Mouse (Mus musculus) neural tube, embryonic 14.5 days (tissue): ENCODE results near the gene Tmem145. TPM values are rescaled to one million over a fixed set of nuclear protein-coding genes. Genes with fewer than 3 reads are reported as not detected.
"Not testable (repeated sequence)": the region's sequence is repeated elsewhere in the genome, so short reads cannot be mapped to it uniquely, and the experiment has no call there.

ENCODE experiments used
- ATAC-seq: fragments of 200-750 bp; cut with Nextera tagmentation; 2 replicates; pipeline ENCODE4 v1.8.0; 2017; ENCODE audit warnings: low read depth, mild to moderate bottlenecking, moderate TSS enrichment, moderate library complexity
- H3K27ac ChIP-seq: fragments of 300-500 bp; sonication (generic); 2 replicates; pipeline ENCODE4 v1.5.1; 2014; ENCODE audit warnings: low read depth, mild to moderate bottlenecking, control low read depth, low read length, moderate library complexity, mixed read lengths
- H3K27me3 ChIP-seq: fragments of 300-500 bp; sonication (generic); 2 replicates; pipeline ENCODE4 v1.6.1; 2014; ENCODE audit warnings: low read length; ENCODE audit not compliant: control insufficient read depth, insufficient read depth
- H3K36me3 ChIP-seq: fragments of 300-500 bp; sonication (generic); 2 replicates; pipeline ENCODE4 v1.6.1; 2014; ENCODE audit warnings: low read length, mixed read lengths; ENCODE audit not compliant: control insufficient read depth, insufficient read depth
- H3K4me1 ChIP-seq: fragments of 300-500 bp; sonication (generic); 2 replicates; pipeline ENCODE4 v1.6.1; 2014; ENCODE audit warnings: low read length; ENCODE audit not compliant: control insufficient read depth, insufficient read depth
- H3K4me2 ChIP-seq: fragments of 300-500 bp; sonication (generic); 2 replicates; pipeline ENCODE4 v1.6.1; 2014; ENCODE audit warnings: mild to moderate bottlenecking, low read depth, low read length, control low read depth
- H3K4me3 ChIP-seq: fragments of 300-500 bp; sonication (generic); 2 replicates; pipeline ENCODE4 v1.5.1; 2014; ENCODE audit warnings: low read depth, low read length, control low read depth, mixed read lengths
- H3K9ac ChIP-seq: fragments of 300-500 bp; sonication (generic); replicated peaks from 2 replicates; pipeline ENCODE4 v1.6.1; 2014; ENCODE audit warnings: low read depth, mild to moderate bottlenecking, control low read depth, low read length, mixed read lengths
- H3K9me3 ChIP-seq: fragments of 300-500 bp; sonication (generic); 2 replicates; pipeline ENCODE4 v1.6.1; 2016; ENCODE audit warnings: low read length; ENCODE audit not compliant: control insufficient read depth
- WGBS: fragments of 180-500 bp; shearing (Covaris S2); extraction: QIAGEN DNeasy Blood & Tissue Kit; methylation state at CpG from one replicate; pipeline ENCODE4 v1.1.7; 2014; 5-methylcytosine and 5-hydroxymethylcytosine counted together
- polyA plus RNA-seq: library from polyadenylated mRNA; unstranded; fragments of >200 nt; fragmentation: Nextera tagmentation; extraction: Ambion mirVana; gene quantifications from 2 replicates; pipeline ENCODE4 v1.2.1, GENCODE M21; 2014

Gene Tmem145
- polyA plus RNA-seq, 1 experiment from 2014 or later, result 94.9 TPM

- WGBS, result 89% methylated on average over 2 of the region's 2 CpGs
- peaks cover 8% of the 10 kb centered on the region for H3K4me1 ChIP-seq
- H3K9ac ChIP-seq, result no peak overlapping the region
- H3K27ac ChIP-seq, result no peak overlapping the region
- no peak overlapping the region for H3K4me3 ChIP-seq
- no peak for ATAC-seq
- H3K4me2 ChIP-seq, result no peak overlapping the region
- H3K9me3 ChIP-seq, result no peaks in the 10 kb centered on the region
- 0 out of 2 replicates have a peak, but pooled peaks cover 4% of the 10 kb centered on the region for H3K36me3 ChIP-seq
- H3K27me3 ChIP-seq, result no peaks in the 10 kb centered on the region
Measured at GRCm38 (mm10) chr7:25323219-25323618, 17.3 kb downstream of the Tmem145 start.

- not testable (repeated sequence) for H3K9ac ChIP-seq, ATAC-seq, H3K4me1 ChIP-seq, H3K4me2 ChIP-seq, H3K9me3 ChIP-seq, H3K27ac ChIP-seq, H3K27me3 ChIP-seq, H3K4me3 ChIP-seq
- WGBS, result 85% methylated on average over 6 of the region's 6 CpGs
- H3K36me3 ChIP-seq, result peaks cover 14% of the 10 kb centered on the region; the same call in 1 of the 2 replicates
Measured at GRCm38 (mm10) chr7:25325431-25325830, 19.5 kb downstream of the Tmem145 start.

- Histone ChIP-seq H3K36me3 (peaks cover 21% of the 10 kb centered on the region; the same call in 1 of the 2 replicates), H3K4me2 (no peak overlapping the region), H3K4me1 (peaks cover 8% of the 10 kb centered on the region), H3K4me3 (no peak overlapping the region), H3K9ac (no peak overlapping the region), H3K27me3 (no peaks in the 10 kb centered on the region), H3K27ac (no peak overlapping the region), H3K9me3 (no peaks in the 10 kb centered on the region)
- no peak for ATAC-seq
- WGBS, result 93% methylated on average over 8 of the region's 8 CpGs
Measured at GRCm38 (mm10) chr7:25326233-25326632, 20.3 kb downstream of the Tmem145 start.

GRCm38 (mm10) chr7:25333596-25334307 is 27.8 kb downstream of the Tmem145 start:
- Histone ChIP-seq H3K36me3 (peaks cover 30% of the 10 kb centered on the region; the same call in 1 of the 2 replicates), H3K27ac (no peak overlapping the region), H3K4me3 (no peak overlapping the region), H3K27me3 (no peaks in the 10 kb centered on the region), H3K4me2 (no peak overlapping the region), H3K9ac (no peak overlapping the region), H3K9me3 (no peaks in the 10 kb centered on the region), H3K4me1 (no peaks in the 10 kb centered on the region)
- WGBS, result 37% methylated on average over 16 of the region's 16 CpGs
- ATAC-seq, result peak; percentile 24; the same call in 1 of the 2 replicates

- Histone ChIP-seq H3K4me1 (no peaks in the 10 kb centered on the region), H3K4me3 (no peak overlapping the region), H3K27ac (no peak overlapping the region), H3K36me3 (peaks cover 34% of the 10 kb centered on the region), H3K27me3 (no peaks in the 10 kb centered on the region), H3K9ac (no peak overlapping the region), H3K4me2 (no peak overlapping the region), H3K9me3 (no peaks in the 10 kb centered on the region)
- ATAC-seq, result peak; percentile 21; the same call in 1 of the 2 replicates
- 81% methylated on average over 12 of the region's 12 CpGs for WGBS
Measured at GRCm38 (mm10) chr7:25334472-25334871, 28.6 kb downstream of the Tmem145 start.

- Histone ChIP-seq H3K4me3 (no peak overlapping the region), H3K4me1 (no peaks in the 10 kb centered on the region), H3K27me3 (no peaks in the 10 kb centered on the region), H3K9me3 (no peaks in the 10 kb centered on the region), H3K36me3 (peaks cover 45% of the 10 kb centered on the region), H3K4me2 (no peak overlapping the region), H3K27ac (no peak overlapping the region), H3K9ac (no peak overlapping the region)
- 93% methylated on average over 9 of the region's 9 CpGs for WGBS
- ATAC-seq, result no peak
Measured at GRCm38 (mm10) chr7:25339329-25339728, 33.4 kb downstream of the Tmem145 start.

- Histone ChIP-seq H3K4me2 (no peak overlapping the region), H3K9ac (no peak overlapping the region), H3K27ac (no peak overlapping the region), H3K9me3 (no peaks in the 10 kb centered on the region), H3K36me3 (peaks cover 38% of the 10 kb centered on the region), H3K4me1 (no peaks in the 10 kb centered on the region), H3K4me3 (no peak overlapping the region), H3K27me3 (no peaks in the 10 kb centered on the region)
- WGBS, result 76% methylated on average over 20 of the region's 20 CpGs
- no peak for ATAC-seq
Measured at GRCm38 (mm10) chr7:25341000-25341784, 35.3 kb downstream of the Tmem145 start.

GRCm38 (mm10) chr7:25348861-25349260 is 43.0 kb downstream of the Tmem145 start:
- WGBS, result 89% methylated on average over 8 of the region's 8 CpGs
- Histone ChIP-seq H3K36me3 (peaks cover 53% of the 10 kb centered on the region), H3K4me3 (no peak overlapping the region), H3K9me3 (no peaks in the 10 kb centered on the region), H3K27ac (no peak overlapping the region), H3K4me2 (no peak overlapping the region), H3K9ac (no peak overlapping the region), H3K4me1 (no peaks in the 10 kb centered on the region), H3K27me3 (no peaks in the 10 kb centered on the region)
- no peak for ATAC-seq

GRCm38 (mm10) chr7:25358721-25359206 is 52.9 kb downstream of the Tmem145 start:
- Histone ChIP-seq H3K27ac (peak overlapping the region; percentile 16; the same call in 1 of the 2 replicates), H3K9ac (0 out of 2 replicates have a peak overlapping the region, but pooled peaks have one; percentile 21)
- ATAC-seq, result peak; percentile 72; the same call in 1 of the 2 replicates

More at GRCm38 (mm10) chr7:25358721-25359206, 52.9 kb downstream of the Tmem145 start:
- WGBS, result 37% methylated on average over 19 of the region's 19 CpGs
- H3K4me3 ChIP-seq, result no peak overlapping the region
- no peaks in the 10 kb centered on the region for H3K27me3 ChIP-seq
- H3K9me3 ChIP-seq, result no peaks in the 10 kb centered on the region
- H3K4me2 ChIP-seq, result no peak overlapping the region
- 0 out of 2 replicates have a peak, but pooled peaks cover 5% of the 10 kb centered on the region for H3K4me1 ChIP-seq
- H3K36me3 ChIP-seq, result peaks cover 32% of the 10 kb centered on the region
